Mouse (Mus musculus) olfactory bulb, adult 2 months (tissue): ENCODE results near the gene Itga7.

Experiments
- CTCF ChIP-seq: fragments of 200-500 bp; IDR thresholded peaks from 2 replicates; pipeline ENCODE4 v1.5.1; 2012; ENCODE audit warnings: low read depth, mild to moderate bottlenecking, low read length, moderate library complexity; ENCODE audit not compliant: insufficient read depth
- POLR2A ChIP-seq: fragments of 200-500 bp; IDR thresholded peaks from 2 replicates; pipeline ENCODE4 v1.6.1; 2012; ENCODE audit warnings: mild to moderate bottlenecking, low read depth, low read length, moderate library complexity; ENCODE audit not compliant: insufficient read depth

GRCm38 (mm10) chr10:128964961-128965360 is 31.3 kb downstream of the Itga7 start:
- TF ChIP-seq CTCF = no peak
- TF ChIP-seq POLR2A = no peak
